Comparison of ENCODE assay signal across 14 mouse cellular contexts in genomic region chr2:71728796-71729195, GRCm38 (mm10). TPM values are rescaled to one million over a fixed set of nuclear protein-coding genes. Genes with fewer than 3 reads are reported as not detected.
DNase-seq lines count a peak whose midpoint lies in the region; ATAC-seq and TF ChIP-seq lines count a peak whose summit lies in the region.
"Had no signal": no experiment of that assay in that cellular context is flagged by ENCODE, and none has a peak within 500 bp of the region (broad histone marks: within the 10 kb centered on the region; RNA-seq: fewer than 3 reads in every experiment).

No protein-coding gene starts in this region.

- no peak overlapping the region for H3K9ac ChIP-seq in forebrain, embryonic 15.5 days (replicated peaks)
- no peak overlapping the region for H3K9ac ChIP-seq in heart, embryonic 11.5 days (ENCODE audit: low read depth, low read length)
- H3K9ac ChIP-seq: embryonic facial prominence, embryonic 15.5 days; liver, embryonic 15.5 days had no signal

- no peak for TF ChIP-seq POLR2A in lung, adult 2 months (IDR thresholded peaks at IDR 0.05; ENCODE audit: borderline replicate concordance, extremely low read depth, low read depth, low read length)

- 81% methylated on average over 5 of the region's 5 CpGs for WGBS in forebrain, embryonic 10.5 days
- WGBS in forebrain, embryonic 15.5 days = 71% methylated on average over 5 of the region's 5 CpGs
- WGBS in lung, adult 2 months = 43% methylated on average over 5 of the region's 5 CpGs
- 18% methylated on average over 5 of the region's 5 CpGs for WGBS in heart, embryonic 11.5 days (ENCODE audit: insufficient replicate concordance)

- H3K27ac ChIP-seq in forebrain, embryonic 10.5 days = peak overlapping the region; percentile 20
- no peak overlapping the region for H3K27ac ChIP-seq in forebrain, embryonic 15.5 days (replicated peaks)
- peak overlapping the region; percentile 69 for H3K27ac ChIP-seq in heart, embryonic 11.5 days (ENCODE audit: low read depth, low read length)
- H3K27ac ChIP-seq: embryonic facial prominence, embryonic 15.5 days; liver, embryonic 15.5 days had no signal

- no peak for DNase-seq in forebrain, embryonic 10.5 days (ENCODE audit: extremely low spot score, low spot score)
- peak; percentile 30 for DNase-seq in lung, postnatal 36 days
- DNase-seq in lung, adult 2 months = no peak
- DNase-seq in kidney, postnatal 36 days = peak; percentile 21 to 22
- no peak for DNase-seq in left cerebral cortex, adult 9 months (ENCODE audit: low spot score in 2 of 2)
- DNase-seq: cerebellum, adult 8-10 months; gastrocnemius, postnatal 10 days; layer of hippocampus, postnatal 36 days had no signal

- TF ChIP-seq CTCF in lung, adult 2 months (IDR thresholded peaks at IDR 0.05; ENCODE audit: insufficient read depth, low read length) = no peak

- H3K4me1 ChIP-seq in forebrain, embryonic 10.5 days = peaks cover 18% of the 10 kb centered on the region
- no peaks in the 10 kb centered on the region for H3K4me1 ChIP-seq in forebrain, embryonic 15.5 days
- H3K4me1 ChIP-seq in lung, adult 2 months (ENCODE audit: control insufficient read depth, insufficient read depth, low read length) = no peaks in the 10 kb centered on the region
- H3K4me1 ChIP-seq in heart, embryonic 11.5 days (ENCODE audit: control insufficient read depth, insufficient read depth, low read length) = peaks cover 41% of the 10 kb centered on the region
- H3K4me1 ChIP-seq: liver, embryonic 15.5 days had no signal

- H3K4me3 ChIP-seq in forebrain, embryonic 10.5 days = no peak overlapping the region
- H3K4me3 ChIP-seq in forebrain, embryonic 15.5 days = no peak overlapping the region
- H3K4me3 ChIP-seq in lung, adult 2 months (replicated peaks; ENCODE audit: extremely low read depth, low read depth, low read length) = no peak overlapping the region
- no peak overlapping the region for H3K4me3 ChIP-seq in heart, embryonic 11.5 days (ENCODE audit: low read depth, low read length)
- H3K4me3 ChIP-seq: embryonic facial prominence, embryonic 15.5 days; liver, embryonic 15.5 days had no signal

- H3K4me2 ChIP-seq in forebrain, embryonic 15.5 days (replicated peaks) = no peak overlapping the region
- H3K4me2 ChIP-seq in heart, embryonic 11.5 days = no peak overlapping the region; the same call in 1 of the 2 replicates
- H3K4me2 ChIP-seq: embryonic facial prominence, embryonic 15.5 days; liver, embryonic 15.5 days had no signal

- ATAC-seq in forebrain, embryonic 15.5 days (replicated peaks) = no peak
- ATAC-seq in heart, embryonic 11.5 days (replicated peaks; ENCODE audit: insufficient number of reproducible peaks, low FRiP score, low TSS enrichment) = no peak
- no peak for ATAC-seq in megakaryocyte-erythroid progenitor cell, adult 5-6 weeks (replicated peaks; ENCODE audit: low FRiP score, low TSS enrichment, poor library complexity, severe bottlenecking)
- ATAC-seq: forebrain, embryonic 14.5 days had no signal

- no peaks in the 10 kb centered on the region for H3K27me3 ChIP-seq in forebrain, embryonic 10.5 days (ENCODE audit: poor library complexity, severe bottlenecking)
- H3K27me3 ChIP-seq in forebrain, embryonic 15.5 days = no peaks in the 10 kb centered on the region
- H3K27me3 ChIP-seq in heart, embryonic 11.5 days (ENCODE audit: control insufficient read depth, insufficient read depth, low read length) = no peaks in the 10 kb centered on the region
- H3K27me3 ChIP-seq: embryonic facial prominence, embryonic 15.5 days had no signal

- H3K36me3 ChIP-seq in forebrain, embryonic 10.5 days (replicated peaks) = no peaks in the 10 kb centered on the region
- no peaks in the 10 kb centered on the region for H3K36me3 ChIP-seq in forebrain, embryonic 15.5 days
- H3K36me3 ChIP-seq in heart, embryonic 11.5 days (ENCODE audit: control insufficient read depth, insufficient read depth, low read length) = no peaks in the 10 kb centered on the region
- H3K36me3 ChIP-seq: embryonic facial prominence, embryonic 15.5 days; liver, embryonic 15.5 days had no signal

- H3K9me3 ChIP-seq in forebrain, embryonic 10.5 days = no peaks in the 10 kb centered on the region
- H3K9me3 ChIP-seq in forebrain, embryonic 15.5 days = no peaks in the 10 kb centered on the region
- no peaks in the 10 kb centered on the region for H3K9me3 ChIP-seq in heart, embryonic 11.5 days (replicated peaks; ENCODE audit: control insufficient read depth, low read length)
- H3K9me3 ChIP-seq: embryonic facial prominence, embryonic 15.5 days; liver, embryonic 15.5 days had no signal

RNA-seq across cellular contexts. Expression of gene Itga6, which starts 16.6 kb away (rescaled TPM):
- 45.7 and 47.9 TPM in 2 replicates for polyA plus RNA-seq in forebrain, embryonic 10.5 days (2016; fragmentation: Nextera tagmentation; extraction: Ambion mirVana)
- polyA plus RNA-seq in forebrain, embryonic 15.5 days (2015; fragmentation: Nextera tagmentation; extraction: Ambion mirVana) = 25.7 TPM in 2 replicates
- polyA plus RNA-seq in lung, adult 2 months (2012; rRNA removed) = 45.2 and 47.3 TPM in 2 replicates
- polyA plus RNA-seq in heart, embryonic 11.5 days (2014; fragmentation: Nextera tagmentation; extraction: Ambion mirVana) = 128 and 152 TPM in 2 replicates
- 20.3 and 21.2 TPM in 2 replicates for total RNA-seq in megakaryocyte-erythroid progenitor cell, adult 5-6 weeks (2014; fragmentation: Nextera tagmentation)
- 30.4 and 45.3 TPM in 2 replicates for total RNA-seq in megakaryocyte-erythroid progenitor cell, adult 5-6 weeks (2017)

Comparison
In these comparisons a context has a peak if more than half of its experiments do, and no peak if none do; other contexts are left out.
1. DNase-seq: peak in lung, postnatal 36 days (single experiment) and kidney, postnatal 36 days (2 of 2); none in forebrain, embryonic 10.5 days (single experiment), lung, adult 2 months (single experiment) and left cerebral cortex, adult 9 months (0 of 2).